Mouse (Mus musculus) v-Abl transformed pro-B cells (cell line): ENCODE data around the gene Polr3g.
"Not testable (repeated sequence)": the region's sequence is repeated elsewhere in the genome, so short reads cannot be mapped to it uniquely, and the experiment has no call there.

Experiments used
- in situ Hi-C, 2 experiments: fragments of 400-800 bp; cut with MboI; formaldehyde crosslinking; loops; one replicate each; pipeline ENCODE4 v1.15.1; 2025; ENCODE audit not compliant: unreplicated experiment in 2 of 2

The Polr3g gene

GRCm38 (mm10) chr13:81691606-81692005, 19.2 kb downstream of the Polr3g start:
- in situ Hi-C loops, result no loop called here

GRCm38 (mm10) chr13:81690477-81690876, 20.3 kb downstream of the Polr3g start:
- in situ Hi-C loops, result no loop called here

- in situ Hi-C loops, result no loop called here
These were observed 21.2 kb downstream of the Polr3g start for GRCm38 (mm10) chr13:81689587-81689986.

GRCm38 (mm10) chr13:81684884-81685283, 25.9 kb downstream of the Polr3g start:
- in situ Hi-C loops, result no loop called here

GRCm38 (mm10) chr13:81684258-81684657, 26.6 kb downstream of the Polr3g start:
- in situ Hi-C loops, result no loop called here

- in situ Hi-C loops, result no loop called here
These were observed 27.7 kb downstream of the Polr3g start for GRCm38 (mm10) chr13:81683107-81683506.

- in situ Hi-C loops, result no loop called here
These were observed 35.5 kb downstream of the Polr3g start for GRCm38 (mm10) chr13:81675333-81675732.

- in situ Hi-C loops, result no loop called here
These were observed 43.1 kb downstream of the Polr3g start for GRCm38 (mm10) chr13:81667713-81668112.

- in situ Hi-C loops, result no loop called here
These were observed 46.5 kb downstream of the Polr3g start for GRCm38 (mm10) chr13:81664331-81664698.

- in situ Hi-C loops, result no loop called here
These were observed 47.1 kb downstream of the Polr3g start for GRCm38 (mm10) chr13:81663566-81664330.

- in situ Hi-C loops, result loop anchor here (5.0 kb wide), 1 partner anchor 54 kb away; the partner anchor contains the start of genes Mblac2 (in 2 of the 2) and Polr3g (in 2 of the 2)
These were observed 52.6 kb downstream of the Polr3g start for GRCm38 (mm10) chr13:81658053-81658752.

GRCm38 (mm10) chr13:81657351-81658052, 53.3 kb downstream of the Polr3g start, which contains the start of gene Lysmd3:
Gene Lysmd3 (plus strand): TSS chr13:81657663.
- in situ Hi-C loops, result loop anchor here (5.0 kb wide), 1 partner anchor 55 kb away; the partner anchor contains the start of genes Mblac2 (in 2 of the 2) and Polr3g (in 2 of the 2)

- in situ Hi-C loops, result loop anchor here (5.0 kb wide), 1 partner anchor 55 kb away; the partner anchor contains the start of genes Mblac2 (in 2 of the 2) and Polr3g (in 2 of the 2)
These were observed 53.8 kb downstream of the Polr3g start for GRCm38 (mm10) chr13:81657008-81657350.

GRCm38 (mm10) chr13:81656091-81656850, 54.5 kb downstream of the Polr3g start:
- in situ Hi-C loops, result loop anchor here (5.0 kb wide), 1 partner anchor 56 kb away; the partner anchor contains the start of genes Mblac2 (in 2 of the 2) and Polr3g (in 2 of the 2)

GRCm38 (mm10) chr13:81650382-81650781, 60.4 kb downstream of the Polr3g start:
- in situ Hi-C loops, result not testable (repeated sequence)

GRCm38 (mm10) chr13:81646348-81646747, 64.5 kb downstream of the Polr3g start:
- in situ Hi-C loops, result loop anchor here (5.0 to 10.0 kb wide), 3 partner anchors 118 to 779 kb away; no protein-coding TSS in a partner anchor

- in situ Hi-C loops, result loop anchor here (5.0 to 10.0 kb wide), 4 partner anchors 113 to 769 kb away; no protein-coding TSS in a partner anchor
These were observed 66.7 kb downstream of the Polr3g start for GRCm38 (mm10) chr13:81644047-81644565.

- in situ Hi-C loops, result loop anchor here (5.0 to 10.0 kb wide), 4 partner anchors 115 to 768 kb away; no protein-coding TSS in a partner anchor
These were observed 68.2 kb downstream of the Polr3g start for GRCm38 (mm10) chr13:81642491-81643149.
